Mouse (Mus musculus): ENCODE measurements around the gene Patj. TPM values are rescaled to one million over a fixed set of nuclear protein-coding genes. Genes with fewer than 3 reads are reported as not detected.
A peak's percentile ranks its signal among the peaks of the same experiment; 100 is the strongest.
"Not testable (repeated sequence)": the region's sequence is repeated elsewhere in the genome, so short reads cannot be mapped to it uniquely, and the experiment has no call there.

The Patj gene
- polyA plus RNA-seq, 1 experiment: 9.0 TPM

- TF ChIP-seq POLR2A (IDR thresholded peaks at IDR 0.05; ENCODE audit: borderline replicate concordance, extremely low read depth, insufficient read depth, insufficient read length, poor library complexity, severe bottlenecking) (no peak), CTCF (IDR thresholded peaks at IDR 0.05; ENCODE audit: borderline replicate concordance, extremely low read depth, insufficient read depth, insufficient read length) (no peak)
- no peak for DNase-seq (ENCODE audit: low read depth)
Observed at GRCm38 (mm10) chr4:98404412-98404811, 8.8 kb downstream of the Patj start.

GRCm38 (mm10) chr4:98408455-98408854 is 12.9 kb downstream of the Patj start:
- TF ChIP-seq CTCF (IDR thresholded peaks at IDR 0.05; ENCODE audit: borderline replicate concordance, extremely low read depth, insufficient read depth, insufficient read length): no peak
- no peak for TF ChIP-seq POLR2A (IDR thresholded peaks at IDR 0.05; ENCODE audit: borderline replicate concordance, extremely low read depth, insufficient read depth, insufficient read length, poor library complexity, severe bottlenecking)
- no peak for DNase-seq (ENCODE audit: low read depth)

GRCm38 (mm10) chr4:98415150-98415549 is 19.6 kb downstream of the Patj start:
- DNase-seq (ENCODE audit: low read depth): not testable (repeated sequence)

GRCm38 (mm10) chr4:98428371-98428770 is 32.8 kb downstream of the Patj start:
- DNase-seq (ENCODE audit: low read depth): no peak
- TF ChIP-seq CTCF (IDR thresholded peaks at IDR 0.05; ENCODE audit: borderline replicate concordance, extremely low read depth, insufficient read depth, insufficient read length): no peak
- TF ChIP-seq POLR2A (IDR thresholded peaks at IDR 0.05; ENCODE audit: borderline replicate concordance, extremely low read depth, insufficient read depth, insufficient read length, poor library complexity, severe bottlenecking): no peak

GRCm38 (mm10) chr4:98435641-98436457 is 40.3 kb downstream of the Patj start:
- no peak for TF ChIP-seq POLR2A (IDR thresholded peaks at IDR 0.05; ENCODE audit: borderline replicate concordance, extremely low read depth, insufficient read depth, insufficient read length, poor library complexity, severe bottlenecking)
- TF ChIP-seq CTCF (IDR thresholded peaks at IDR 0.05; ENCODE audit: borderline replicate concordance, extremely low read depth, insufficient read depth, insufficient read length): no peak
- DNase-seq (ENCODE audit: low read depth): no peak

GRCm38 (mm10) chr4:98436664-98437363 is 41.2 kb downstream of the Patj start:
- peak; percentile 41 for DNase-seq (ENCODE audit: low read depth)
- TF ChIP-seq POLR2A (IDR thresholded peaks at IDR 0.05; ENCODE audit: borderline replicate concordance, extremely low read depth, insufficient read depth, insufficient read length, poor library complexity, severe bottlenecking) (no peak), CTCF (IDR thresholded peaks at IDR 0.05; ENCODE audit: borderline replicate concordance, extremely low read depth, insufficient read depth, insufficient read length) (no peak)

- DNase-seq (ENCODE audit: low read depth): no peak
- no peak for TF ChIP-seq POLR2A (IDR thresholded peaks at IDR 0.05; ENCODE audit: borderline replicate concordance, extremely low read depth, insufficient read depth, insufficient read length, poor library complexity, severe bottlenecking)
- no peak for TF ChIP-seq CTCF (IDR thresholded peaks at IDR 0.05; ENCODE audit: borderline replicate concordance, extremely low read depth, insufficient read depth, insufficient read length)
Observed at GRCm38 (mm10) chr4:98439261-98440005, 43.8 kb downstream of the Patj start.

- no peak for DNase-seq (ENCODE audit: low read depth)
Observed at GRCm38 (mm10) chr4:98441248-98441647, 45.7 kb downstream of the Patj start.

GRCm38 (mm10) chr4:98444437-98445139 is 49.0 kb downstream of the Patj start:
- DNase-seq (ENCODE audit: low read depth): peak; percentile 89
- TF ChIP-seq POLR2A (IDR thresholded peaks at IDR 0.05; ENCODE audit: borderline replicate concordance, extremely low read depth, insufficient read depth, insufficient read length, poor library complexity, severe bottlenecking) (no peak), CTCF (IDR thresholded peaks at IDR 0.05; ENCODE audit: borderline replicate concordance, extremely low read depth, insufficient read depth, insufficient read length) (peak; percentile 77; the same call in 1 of the 2 replicates)

More at GRCm38 (mm10) chr4:98441248-98441647, 45.7 kb downstream of the Patj start:
- TF ChIP-seq POLR2A (IDR thresholded peaks at IDR 0.05; ENCODE audit: borderline replicate concordance, extremely low read depth, insufficient read depth, insufficient read length, poor library complexity, severe bottlenecking) (no peak), CTCF (IDR thresholded peaks at IDR 0.05; ENCODE audit: borderline replicate concordance, extremely low read depth, insufficient read depth, insufficient read length) (no peak)

GRCm38 (mm10) chr4:98449564-98450263 is 54.1 kb downstream of the Patj start:
- no peak for DNase-seq (ENCODE audit: low read depth)
- TF ChIP-seq CTCF (IDR thresholded peaks at IDR 0.05; ENCODE audit: borderline replicate concordance, extremely low read depth, insufficient read depth, insufficient read length) (no peak), POLR2A (IDR thresholded peaks at IDR 0.05; ENCODE audit: borderline replicate concordance, extremely low read depth, insufficient read depth, insufficient read length, poor library complexity, severe bottlenecking) (no peak)

Data from brain, embryonic 14.5 days (tissue).